Mouse (Mus musculus): Measurements from ENCODE around the gene Mars.

DNA sequence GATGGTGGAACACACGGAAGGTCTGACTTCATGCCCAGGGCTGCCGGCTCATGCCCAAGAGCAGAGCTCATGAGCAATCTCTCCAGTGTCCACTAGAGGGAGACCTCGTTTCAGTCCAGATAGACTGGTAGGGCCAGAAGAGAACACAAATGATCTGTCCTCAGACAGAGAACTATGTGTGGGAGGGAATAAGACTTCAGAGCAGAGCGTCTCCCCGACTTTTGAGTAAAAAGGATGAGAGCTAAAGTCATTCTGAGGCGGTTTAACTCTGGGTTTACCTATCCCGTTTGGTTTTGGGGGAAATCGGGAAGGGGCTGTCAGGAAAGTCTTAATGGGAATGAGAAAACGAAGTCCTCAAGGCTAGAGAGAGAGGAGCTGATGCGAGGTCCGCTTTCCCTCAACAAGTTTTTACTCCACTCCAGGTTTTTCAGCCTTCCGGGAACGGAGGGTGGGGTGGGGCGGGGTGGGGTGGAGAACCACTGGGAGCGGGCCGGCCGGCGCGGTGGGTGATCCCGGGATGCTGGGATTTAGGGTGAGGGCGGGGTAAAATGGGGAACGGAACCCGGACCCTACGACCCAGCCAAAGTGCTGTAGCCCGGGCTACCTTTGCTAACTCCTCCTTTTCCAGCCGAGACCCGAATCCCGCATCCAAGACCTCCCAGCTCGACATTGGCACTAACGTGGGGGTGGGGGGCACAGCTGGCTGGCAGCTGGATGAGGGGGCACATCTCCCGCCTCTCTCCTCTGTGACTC is 27.5 kb upstream of the Mars start:
- TF ChIP-seq CTCF (conservative IDR thresholded peaks at IDR 0.05 in 1 of 2, IDR thresholded peaks at IDR 0.05 in 1 of 2; ENCODE audit: low read depth in 2 of 2, low read length in 2 of 2) (peak; percentile 88 to 94), POLR2A (IDR thresholded peaks at IDR 0.05; ENCODE audit: low read depth, low read length) (no peak), SMC3 (IDR thresholded peaks at IDR 0.05; ENCODE audit: low read depth, low read length) (peak; percentile 66), JUN (IDR thresholded peaks at IDR 0.05; ENCODE audit: insufficient read depth, low read depth, low read length) (no peak), JUND (conservative IDR thresholded peaks at IDR 0.05; ENCODE audit: low read depth, low read length) (peak; percentile 16; the same call in 1 of the 2 replicates), ZNF384 (IDR thresholded peaks at IDR 0.05; ENCODE audit: low read depth, low read length) (no peak), EP300 (IDR thresholded peaks at IDR 0.05; ENCODE audit: low read length) (no peak; the same call in 1 of the 2 replicates), UBTF (IDR thresholded peaks at IDR 0.05; ENCODE audit: low read depth, low read length) (no peak), TBP (conservative IDR thresholded peaks at IDR 0.05; ENCODE audit: low read depth, low read length) (no peak)

Data from CH12.LX (cell line).